Mouse (Mus musculus): ENCODE data around the gene Mdm1.

- TF ChIP-seq CTCF (IDR thresholded peaks at IDR 0.05; ENCODE audit: borderline replicate concordance, control insufficient read depth, extremely low read depth, insufficient read depth, low read length, poor library complexity), result no peak
- no peak for TF ChIP-seq POLR2A (IDR thresholded peaks at IDR 0.05; ENCODE audit: control insufficient read depth, extremely low read depth, insufficient read depth, low read length, poor library complexity)
Measured at GRCm38 (mm10) chr10:118111621-118112020, 30.0 kb upstream of the Mdm1 start.

Measured in thymus, adult 2 months (tissue).